Mouse (Mus musculus) liver, postnatal 0 days (tissue): ENCODE data around the gene Rnf7. TPM values are rescaled to one million over a fixed set of nuclear protein-coding genes. Genes with fewer than 3 reads are reported as not detected.
A peak's percentile ranks its signal among the peaks of the same experiment; 100 is the strongest.

ENCODE experiments used
- ATAC-seq: fragments of 200-750 bp; cut with Nextera tagmentation; 2 replicates; pipeline ENCODE4 v1.8.0; 2017; ENCODE audit warnings: mild to moderate bottlenecking, moderate library complexity
- DNase-seq: peaks from one replicate; pipeline ENCODE4 v3.0.0-alpha.2; 2016
- H3K27ac ChIP-seq: fragments of 300-500 bp; sonication (generic); 2 replicates; pipeline ENCODE4 v1.5.1; 2014; ENCODE audit warnings: antibody characterized with exemption, moderate library complexity, mild to moderate bottlenecking, low read depth
- H3K27me3 ChIP-seq: fragments of 300-500 bp; sonication (generic); 2 replicates; pipeline ENCODE4 v1.6.1; 2014; ENCODE audit warnings: low read length, control low read depth, mixed read lengths; ENCODE audit not compliant: insufficient read depth
- H3K36me3 ChIP-seq: fragments of 300-500 bp; sonication (generic); replicated peaks from 2 replicates; pipeline ENCODE4 v1.6.1; 2014; ENCODE audit warnings: mild to moderate bottlenecking, control low read depth, low read length, moderate library complexity, mixed read lengths; ENCODE audit not compliant: insufficient read depth
- H3K4me1 ChIP-seq: fragments of 300-500 bp; sonication (generic); 2 replicates; pipeline ENCODE4 v1.6.1; 2014; ENCODE audit warnings: antibody characterized with exemption, mild to moderate bottlenecking, control low read depth; ENCODE audit not compliant: insufficient read depth
- H3K4me2 ChIP-seq: fragments of 300-500 bp; sonication (generic); 2 replicates; pipeline ENCODE4 v1.6.1; 2014; ENCODE audit warnings: low read depth, mild to moderate bottlenecking, low read length, moderate library complexity, mixed read lengths
- H3K4me3 ChIP-seq: fragments of 300-500 bp; sonication (generic); 2 replicates; pipeline ENCODE4 v1.5.1; 2014; ENCODE audit warnings: low read depth, low read length
- H3K9ac ChIP-seq: fragments of 300-500 bp; sonication (generic); replicated peaks from 2 replicates; pipeline ENCODE4 v1.6.1; 2014; ENCODE audit warnings: mild to moderate bottlenecking, moderate library complexity
- H3K9me3 ChIP-seq: fragments of 300-500 bp; sonication (generic); 2 replicates; pipeline ENCODE4 v1.6.1; 2016; ENCODE audit warnings: mild to moderate bottlenecking, control low read depth, low read length, mixed read lengths
- CTCF ChIP-seq: sonication (generic); IDR thresholded peaks from 2 replicates; pipeline ENCODE4 v1.5.1; 2016; ENCODE audit warnings: antibody characterized with exemption, low read depth
- EP300 ChIP-seq: IDR thresholded peaks from 2 replicates; pipeline ENCODE4 v1.6.1; 2016; ENCODE audit warnings: antibody characterized with exemption, low read depth, mild to moderate bottlenecking
- WGBS: fragments of 180-500 bp; shearing (Covaris S2); extraction: QIAGEN DNeasy Blood & Tissue Kit; methylation state at CpG from one replicate; pipeline ENCODE4 v1.1.7; 2014; ENCODE audit not compliant: insufficient replicate concordance; 5-methylcytosine and 5-hydroxymethylcytosine counted together
- polyA plus RNA-seq: library from polyadenylated mRNA; unstranded; fragments of >200 nt; fragmentation: Nextera tagmentation; extraction: Ambion mirVana; gene quantifications from 2 replicates; pipeline ENCODE4 v1.2.1, GENCODE M21; 2015

The Rnf7 gene
- polyA plus RNA-seq, 1 experiment from 2014 or later = 58.6 TPM

DNA sequence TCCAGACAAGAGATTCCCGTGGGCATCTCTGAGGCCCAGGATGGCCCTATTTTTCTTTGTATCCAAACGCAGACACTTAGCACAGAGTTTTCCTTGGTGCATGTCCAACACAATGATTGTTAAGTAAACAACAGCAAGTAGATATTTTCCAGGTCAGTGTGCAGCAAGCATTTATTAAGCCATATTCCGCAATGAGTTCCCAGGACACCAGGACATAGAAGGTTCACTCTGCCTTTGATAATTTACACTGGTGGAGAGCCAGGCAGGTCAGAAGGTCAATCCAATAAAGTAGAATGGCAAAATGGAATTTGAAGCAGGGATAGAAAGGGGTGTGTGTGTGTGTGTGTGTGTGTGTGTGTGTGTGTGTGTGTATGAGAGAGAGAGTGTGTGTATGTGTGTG, 47.4 kb downstream of the Rnf7 start:
- DNase-seq (peak; percentile 55), ATAC-seq (peak; percentile 90)
- no peak overlapping the region for H3K4me3 ChIP-seq
- TF ChIP-seq CTCF = no peak
- TF ChIP-seq EP300 = no peak
- no peak overlapping the region for H3K9ac ChIP-seq
- WGBS = 55% methylated on average over 3 of the region's 3 CpGs
- H3K4me1 ChIP-seq = peaks cover 4% of the 10 kb centered on the region; the same call in 1 of the 2 replicates
- no peak overlapping the region for H3K27ac ChIP-seq
- no peak overlapping the region for H3K4me2 ChIP-seq
- H3K36me3 ChIP-seq = no peaks in the 10 kb centered on the region
- peaks cover 40% of the 10 kb centered on the region for H3K27me3 ChIP-seq
- no peaks in the 10 kb centered on the region for H3K9me3 ChIP-seq

DNA sequence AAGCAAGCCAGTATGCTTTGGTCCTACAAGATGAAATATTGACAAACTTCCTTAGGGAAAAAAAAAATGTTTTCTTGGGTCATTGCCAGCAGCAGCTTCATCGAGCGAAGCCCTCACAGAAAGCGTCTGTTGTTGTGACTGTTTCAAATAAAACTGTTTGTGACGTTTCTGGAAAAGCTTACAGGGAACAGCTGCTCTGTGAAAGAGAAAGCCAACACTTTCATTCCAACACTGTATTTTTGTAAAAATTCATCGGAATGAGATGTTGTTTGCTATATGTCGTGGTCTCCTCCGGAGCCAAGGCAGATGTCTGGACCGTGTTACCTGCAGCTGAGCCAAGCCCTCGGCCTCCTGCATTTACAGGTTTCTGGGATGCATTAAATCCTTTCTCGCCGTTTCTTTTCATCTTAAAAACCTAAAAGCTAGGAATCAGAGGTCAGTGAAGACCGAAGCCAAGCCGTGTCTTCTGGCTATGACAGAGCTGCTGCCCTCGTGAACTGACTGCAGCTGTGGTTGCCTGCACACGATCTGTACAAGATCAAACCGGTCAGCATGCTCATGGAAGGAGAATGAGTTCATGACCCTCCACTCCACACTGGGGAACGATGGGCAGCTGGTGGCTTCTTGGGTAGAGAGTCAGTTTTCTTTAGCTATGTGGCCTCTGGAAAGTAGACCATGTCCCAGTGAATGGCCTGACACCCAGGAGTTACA, 50.0 kb downstream of the Rnf7 start:
- no peak for TF ChIP-seq CTCF
- TF ChIP-seq EP300 = no peak
- Histone ChIP-seq H3K4me2 (no peak overlapping the region), H3K4me3 (no peak overlapping the region), H3K9me3 (no peaks in the 10 kb centered on the region), H3K36me3 (no peaks in the 10 kb centered on the region), H3K4me1 (peaks cover 4% of the 10 kb centered on the region; the same call in 1 of the 2 replicates), H3K9ac (no peak overlapping the region), H3K27ac (no peak overlapping the region), H3K27me3 (peaks cover 28% of the 10 kb centered on the region)
- DNase-seq = no peak
- 76% methylated on average over 17 of the region's 17 CpGs for whole genome bisulfite sequencing
- no peak for ATAC-seq

- 56% methylated on average over 8 of the region's 8 CpGs for WGBS
Measured at GRCm38 (mm10) chr9:96424027-96424426, 54.4 kb downstream of the Rnf7 start.

More at GRCm38 (mm10) chr9:96424027-96424426, 54.4 kb downstream of the Rnf7 start:
- no peak overlapping the region for H3K4me3 ChIP-seq
- no peaks in the 10 kb centered on the region for H3K9me3 ChIP-seq
- H3K4me2 ChIP-seq = no peak overlapping the region
- DNase-seq (no peak), ATAC-seq (no peak)
- TF ChIP-seq CTCF (peak; percentile 40), EP300 (no peak)
- H3K36me3 ChIP-seq = no peaks in the 10 kb centered on the region
- peaks cover 20% of the 10 kb centered on the region; the same call in 1 of the 2 replicates for H3K27me3 ChIP-seq
- no peak overlapping the region for H3K9ac ChIP-seq
- no peak overlapping the region for H3K27ac ChIP-seq
- H3K4me1 ChIP-seq = no peaks in the 10 kb centered on the region

Other genes with a start within 250 kb of the Rnf7 start
- gene Atp1b3, start 114.2 kb downstream of the Rnf7 start, polyA plus RNA-seq = 60.3 and 60.6 TPM in 2 replicates
- not detected in 2 replicates for gene Gm28729, start 46.6 kb upstream of the Rnf7 start, polyA plus RNA-seq
- 2.5 and 2.7 TPM in 2 replicates for gene Rasa2, start 152.9 kb upstream of the Rnf7 start, polyA plus RNA-seq